Mouse (Mus musculus) lung, postnatal 36 days (tissue): Measurements from ENCODE around the gene Lrp6.

ENCODE experiments used
- DNase-seq: peaks from one replicate; pipeline ENCODE4 v3.0.0; 2022; ENCODE audit warnings: mixed read lengths

Lrp6 gene

GRCm38 (mm10) chr6:134567986-134568556, 1.3 kb upstream of the Lrp6 start:
- DNase-seq: no peak

GRCm38 (mm10) chr6:134566248-134566817, 432 bp downstream of the Lrp6 start:
- no peak for DNase-seq

DNA sequence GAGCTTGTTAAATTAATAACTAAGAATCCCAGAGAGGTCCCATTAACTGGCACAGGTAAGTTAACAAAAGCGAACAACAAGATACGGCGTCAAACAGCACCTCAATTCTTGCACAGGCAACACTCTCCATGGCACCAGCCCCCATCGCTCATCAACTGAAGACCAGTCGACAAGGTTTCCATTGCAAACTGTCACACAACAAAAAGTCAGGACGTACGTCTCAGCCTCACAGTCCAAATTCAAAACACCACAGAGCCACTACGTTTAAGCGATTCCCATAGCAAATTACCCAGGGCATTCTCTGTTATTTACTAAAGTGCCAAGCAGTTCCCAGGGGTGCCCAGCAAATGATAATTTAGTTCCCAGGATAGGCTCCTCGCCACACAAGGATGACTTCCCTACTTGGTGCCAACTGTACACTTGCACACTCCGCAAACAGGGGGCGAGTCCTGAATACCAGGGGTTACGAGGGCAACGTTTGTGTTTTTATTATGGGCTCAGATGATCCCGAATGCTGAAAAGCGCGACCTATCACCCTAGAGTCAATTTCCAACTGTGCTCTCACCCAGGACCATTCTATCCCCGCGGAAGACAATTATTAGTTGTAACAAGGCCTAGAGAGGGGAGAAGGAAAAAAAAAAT, 1.0 kb downstream of the Lrp6 start:
- DNase-seq: no peak

DNA sequence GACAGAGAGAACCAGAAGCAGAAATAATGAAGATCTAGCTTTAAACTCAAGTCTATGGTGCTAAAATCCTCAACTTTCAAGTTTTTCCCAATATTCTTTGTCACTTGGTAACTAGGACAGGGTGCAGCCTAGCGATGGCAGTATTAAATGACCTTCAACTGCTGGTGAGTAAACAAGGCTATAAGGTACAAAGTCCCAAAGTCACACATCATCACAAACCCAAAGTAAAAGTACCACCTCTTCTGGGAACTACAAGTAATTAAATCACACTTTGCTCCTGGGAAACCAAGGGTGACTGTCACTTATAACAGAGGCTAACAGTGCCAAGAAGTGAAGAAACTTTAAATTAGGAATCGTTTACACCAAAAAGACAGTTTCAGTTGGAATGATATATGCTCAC, 2.2 kb downstream of the Lrp6 start:
- no peak for DNase-seq

GRCm38 (mm10) chr6:134559635-134560034, 7.1 kb downstream of the Lrp6 start:
- DNase-seq: no peak

- DNase-seq: no peak
Observed at GRCm38 (mm10) chr6:134558546-134559129, 8.1 kb downstream of the Lrp6 start.

DNA sequence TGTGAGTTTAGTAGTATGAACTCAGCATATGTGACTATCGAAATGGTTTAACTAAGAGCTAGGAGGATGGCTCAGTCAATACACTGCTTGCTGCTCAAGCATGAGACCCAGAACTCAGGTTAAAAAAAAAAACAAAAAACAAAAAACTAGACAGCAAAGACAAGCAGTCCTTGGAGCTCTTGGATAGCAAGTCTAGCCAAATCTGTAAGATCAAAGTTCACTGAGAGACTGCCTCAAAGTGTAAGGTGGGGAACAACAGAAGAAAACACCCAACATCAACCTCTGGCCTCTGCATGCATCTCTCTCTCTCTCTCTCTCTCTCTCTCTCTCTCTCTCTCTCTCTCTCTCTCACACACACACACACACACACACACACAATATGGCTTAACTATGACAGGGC, 9.7 kb downstream of the Lrp6 start:
- DNase-seq: no peak

- DNase-seq: peak; percentile 39
Observed at GRCm38 (mm10) chr6:134556185-134556950, 10.4 kb downstream of the Lrp6 start.

DNA sequence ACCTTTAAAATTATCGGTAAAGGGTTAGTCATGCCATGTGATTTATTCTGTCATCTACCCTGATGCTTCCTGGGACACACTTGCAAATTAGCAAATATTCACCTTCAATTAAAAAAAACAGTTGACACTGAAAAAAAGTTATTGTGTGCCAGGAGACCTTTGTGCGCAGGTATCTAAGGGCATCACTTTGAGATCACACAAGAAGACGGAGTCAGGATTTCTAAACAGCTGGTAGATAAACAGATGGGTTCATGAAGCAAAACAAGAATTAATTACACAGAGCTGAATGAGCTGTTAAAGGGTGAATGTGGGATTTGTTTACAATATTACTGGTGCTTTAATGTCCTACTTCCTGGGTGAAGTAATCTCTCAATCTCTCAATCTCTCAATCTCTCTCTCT, 11.6 kb downstream of the Lrp6 start:
- no peak for DNase-seq

DNA sequence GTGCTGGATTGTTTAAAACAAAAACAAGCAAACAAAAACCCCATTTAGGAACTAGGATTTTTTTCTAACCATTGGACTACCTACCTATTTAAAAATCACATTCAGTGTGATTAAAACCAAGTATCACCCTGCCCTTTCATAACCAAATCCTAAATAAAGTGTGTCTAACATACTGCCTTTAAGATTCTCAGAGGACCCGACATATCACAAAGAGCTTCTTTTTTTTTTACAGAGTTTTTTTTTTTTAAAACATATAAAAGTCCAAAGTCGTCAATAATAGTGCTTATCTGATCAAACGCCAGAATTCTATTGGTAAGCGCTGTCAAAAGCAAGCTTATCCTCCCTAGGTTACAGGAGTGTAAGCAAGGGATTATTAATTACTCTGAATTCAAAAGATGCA, 12.5 kb downstream of the Lrp6 start:
- DNase-seq: no peak

DNA sequence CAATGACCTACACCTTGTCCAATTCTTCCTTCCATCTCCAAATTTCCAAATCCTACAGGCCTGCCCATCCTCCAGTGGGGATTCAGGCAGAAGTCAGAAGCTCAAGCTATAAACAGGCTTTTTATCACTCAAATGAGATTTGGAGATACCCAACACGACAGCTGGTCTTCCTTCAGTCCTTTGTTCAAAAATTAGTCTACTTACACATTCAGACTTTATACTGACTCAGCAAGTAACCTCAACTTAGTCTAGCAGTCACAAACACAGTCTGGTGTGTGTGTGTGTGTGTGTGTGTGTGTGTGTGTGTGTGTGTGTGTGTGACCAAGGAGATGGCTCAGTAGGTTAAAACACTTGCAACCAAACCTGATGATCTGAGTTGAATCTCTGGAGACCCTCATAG, 15.8 kb downstream of the Lrp6 start:
- no peak for DNase-seq

DNA sequence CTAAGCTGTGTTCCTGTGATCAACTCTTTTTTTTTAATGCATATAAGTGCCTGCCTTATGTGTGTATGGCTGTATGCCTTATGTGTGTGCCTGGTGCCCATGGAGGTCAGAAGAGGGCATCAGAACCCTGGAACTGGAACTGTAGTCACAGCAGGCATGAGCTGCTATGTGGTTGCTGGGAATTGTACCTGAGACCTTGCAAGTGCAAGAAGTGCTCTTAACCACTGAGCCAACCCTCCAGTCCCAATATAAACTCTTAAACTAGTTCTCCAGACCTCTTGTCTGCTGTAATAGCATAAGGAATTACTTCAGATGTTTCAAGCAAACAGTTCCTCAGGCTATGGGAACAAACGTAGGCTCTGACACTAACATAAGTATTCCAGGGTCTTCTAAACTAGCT, 16.4 kb downstream of the Lrp6 start:
- DNase-seq: peak; percentile 65

DNA sequence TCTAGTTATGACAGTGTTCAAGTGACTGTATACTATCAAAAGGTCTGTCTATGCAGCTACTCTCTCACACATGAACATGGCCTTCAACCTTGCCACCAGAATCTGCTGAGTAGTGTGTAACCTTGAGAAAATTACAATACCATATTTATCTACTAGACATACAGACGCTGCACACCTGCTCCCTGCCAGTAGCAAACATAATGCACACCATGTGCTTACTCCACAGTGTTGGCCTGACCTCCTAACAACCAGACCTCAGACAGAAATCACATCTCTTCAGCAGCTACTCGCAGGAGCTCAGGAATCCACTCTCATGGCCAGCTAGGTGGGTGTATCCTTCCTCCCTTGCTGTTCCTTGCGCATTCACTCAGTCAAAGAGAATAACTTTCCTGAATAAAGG, 21.9 kb downstream of the Lrp6 start:
- DNase-seq: no peak

- no peak for DNase-seq
Observed at GRCm38 (mm10) chr6:134544093-134544492, 22.7 kb downstream of the Lrp6 start.

DNA sequence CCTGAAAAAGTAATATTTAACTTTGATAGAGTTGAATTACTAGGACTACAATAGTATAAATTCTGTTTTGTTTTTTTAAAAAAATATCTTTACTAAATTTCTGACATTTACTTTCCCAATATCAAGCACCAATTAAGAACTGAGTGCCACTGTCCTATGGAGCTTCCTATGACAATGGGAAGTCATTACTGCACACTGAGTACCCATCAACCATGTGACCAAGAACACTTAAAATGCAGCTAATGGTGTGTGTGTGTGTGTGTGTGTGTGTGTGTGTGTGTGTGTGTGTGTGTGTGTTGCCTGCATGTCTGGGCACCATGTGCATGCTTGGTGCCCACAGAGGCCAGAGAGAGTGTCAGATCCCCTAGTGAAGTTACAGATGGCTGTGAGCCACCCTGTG, 23.2 kb downstream of the Lrp6 start:
- DNase-seq: no peak

- DNase-seq: no peak
Observed at GRCm38 (mm10) chr6:134542374-134542773, 24.4 kb downstream of the Lrp6 start.

GRCm38 (mm10) chr6:134540161-134540560, 26.6 kb downstream of the Lrp6 start:
- no peak for DNase-seq

DNA sequence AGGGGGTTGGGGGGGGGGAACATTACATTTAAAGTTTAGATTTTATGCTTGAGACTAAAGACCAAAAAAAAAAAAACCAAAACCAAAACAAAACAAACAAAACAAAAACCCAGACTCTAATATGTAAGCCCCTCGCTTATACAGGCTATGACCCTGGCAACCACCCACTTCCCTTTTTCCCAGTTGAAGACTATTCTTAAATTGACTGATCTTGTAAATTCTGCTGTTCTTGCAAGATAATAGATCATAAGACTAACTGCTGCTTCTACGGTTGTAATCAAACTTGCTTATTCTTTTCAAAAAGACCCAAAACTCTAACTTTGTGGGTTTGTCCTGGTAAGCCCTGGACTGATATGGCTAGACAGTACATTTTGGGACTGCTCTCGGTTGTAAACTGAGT, 27.3 kb downstream of the Lrp6 start:
- DNase-seq: no peak

- DNase-seq: no peak
Observed at GRCm38 (mm10) chr6:134538805-134539204, 28.0 kb downstream of the Lrp6 start.

- no peak for DNase-seq
Observed at GRCm38 (mm10) chr6:134537461-134538117, 29.2 kb downstream of the Lrp6 start.

GRCm38 (mm10) chr6:134535169-134535568, 31.6 kb downstream of the Lrp6 start:
- DNase-seq: no peak

- no peak for DNase-seq
Observed at GRCm38 (mm10) chr6:134533021-134533420, 33.7 kb downstream of the Lrp6 start.

DNA sequence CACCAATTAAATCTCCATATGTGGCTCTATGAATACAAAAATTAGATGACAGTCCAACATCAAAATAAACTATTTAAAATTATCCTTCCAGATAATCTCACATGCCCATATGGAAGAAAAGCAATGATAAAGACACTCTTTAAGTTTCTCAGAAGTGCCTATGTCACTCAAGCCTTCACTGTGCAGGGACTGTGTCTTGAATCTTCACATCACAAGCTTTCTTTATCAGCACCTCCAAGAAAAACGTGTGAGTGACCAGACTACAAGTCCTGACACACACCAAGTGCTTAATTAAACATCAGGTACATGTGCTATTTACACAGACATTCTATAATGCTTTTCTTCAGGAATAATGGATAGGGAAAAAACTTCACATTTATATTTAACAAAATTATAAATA, 34.8 kb downstream of the Lrp6 start:
- no peak for DNase-seq
